Mouse (Mus musculus): ENCODE data around the gene Tlr12. TPM values are rescaled to one million over a fixed set of nuclear protein-coding genes. Genes with fewer than 3 reads are reported as not detected.

Gene Tlr12
- polyA plus RNA-seq, 1 experiment from 2014 or later, result 1.4 TPM

DNA sequence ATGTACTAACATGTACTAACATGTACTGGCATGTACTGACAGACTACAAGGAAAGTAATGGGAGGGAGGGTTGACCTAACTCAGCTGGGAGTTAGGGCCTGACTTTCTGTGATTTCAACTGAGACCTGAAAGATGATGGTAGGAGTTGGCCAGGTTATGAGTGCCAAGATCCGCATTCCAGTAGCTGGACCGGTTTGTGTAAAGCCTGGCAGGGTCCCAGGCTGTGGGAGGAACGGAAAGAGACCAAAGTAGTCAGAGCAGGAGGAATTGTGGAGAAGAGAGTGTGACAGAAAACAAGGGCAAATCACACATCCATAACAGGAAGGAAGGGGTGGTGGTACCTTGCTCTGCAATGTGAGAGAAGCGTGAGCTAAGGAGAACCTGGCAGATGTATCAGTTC lies 42.6 kb downstream of the Tlr12 start:
- H3K4me3 ChIP-seq, result no peak overlapping the region
- H3K27me3 ChIP-seq (replicated peaks), result no peaks in the 10 kb centered on the region
- H3K4me2 ChIP-seq (replicated peaks), result no peak overlapping the region
- H3K9ac ChIP-seq, result no peak overlapping the region
- ATAC-seq (ENCODE audit: low FRiP score, low read depth), result no peak
- H3K36me3 ChIP-seq, result peaks cover 31% of the 10 kb centered on the region
- H3K9me3 ChIP-seq, result peaks cover 15% of the 10 kb centered on the region
- no peak overlapping the region for H3K27ac ChIP-seq
- no peaks in the 10 kb centered on the region for H3K4me1 ChIP-seq
- 93% methylated on average over 4 of the region's 4 CpGs for WGBS

Other genes starting within 250 kb of the Tlr12 start
- gene Zscan20, start 8.5 kb downstream of the Tlr12 start, polyA plus RNA-seq (2016; fragmentation: Nextera tagmentation; extraction: Ambion mirVana), result 7.1 and 8.1 TPM in 2 replicates
- 163 and 167 TPM in 2 replicates for gene Phc2, start 36.1 kb upstream of the Tlr12 start, polyA plus RNA-seq (2016; fragmentation: Nextera tagmentation; extraction: Ambion mirVana)
- gene A3galt2, start 136.7 kb upstream of the Tlr12 start, polyA plus RNA-seq (2016; fragmentation: Nextera tagmentation; extraction: Ambion mirVana), result 0.46 and 0.54 TPM in 2 replicates
- 45.5 and 51.3 TPM in 2 replicates for gene Zfp362, start 187.4 kb upstream of the Tlr12 start, polyA plus RNA-seq (2016; fragmentation: Nextera tagmentation; extraction: Ambion mirVana)